Mouse (Mus musculus): ENCODE results near the gene Pitpnb.

The Pitpnb gene

DNA sequence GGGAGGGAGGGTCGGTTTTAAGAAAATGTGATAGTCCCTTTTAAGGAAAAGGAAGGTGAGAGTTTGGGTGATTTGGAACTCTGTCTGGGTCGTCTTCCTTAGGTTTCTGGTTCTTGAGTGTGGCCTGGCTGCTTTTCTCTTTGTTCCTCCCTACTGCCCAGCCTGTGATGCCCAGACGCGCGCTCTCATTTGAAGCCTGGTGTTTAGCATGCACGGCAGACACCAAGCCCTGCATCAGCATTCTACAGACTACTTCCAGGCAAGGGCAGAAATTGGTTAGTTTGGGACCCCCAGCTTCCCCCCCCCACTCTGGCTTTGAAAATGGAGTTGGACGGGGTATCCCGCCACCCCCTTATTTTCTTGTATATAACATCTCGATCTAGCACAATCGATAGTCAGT lies 92.4 kb downstream of the Pitpnb start:
- no peak for DNase-seq

DNA sequence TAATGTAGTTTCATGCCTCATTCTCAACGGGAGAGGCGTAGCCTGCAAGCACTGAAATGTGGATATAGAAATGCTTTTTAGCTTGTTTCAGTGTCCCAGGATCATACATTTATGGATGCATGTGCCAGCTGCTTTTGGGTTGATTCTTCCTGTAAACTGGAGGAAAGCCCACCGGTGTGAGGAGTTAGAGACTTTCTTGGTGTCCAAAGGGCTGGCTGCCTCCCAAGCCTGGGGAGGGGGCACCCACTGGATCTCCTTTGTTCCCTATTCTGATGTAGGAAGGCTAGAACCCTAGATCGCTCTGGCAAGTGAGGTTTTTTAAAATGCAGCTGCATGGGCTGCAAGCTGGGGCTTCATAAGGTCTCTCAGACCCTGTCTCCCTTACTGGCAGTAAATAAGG lies 93.1 kb downstream of the Pitpnb start:
- no peak for DNase-seq

DNA sequence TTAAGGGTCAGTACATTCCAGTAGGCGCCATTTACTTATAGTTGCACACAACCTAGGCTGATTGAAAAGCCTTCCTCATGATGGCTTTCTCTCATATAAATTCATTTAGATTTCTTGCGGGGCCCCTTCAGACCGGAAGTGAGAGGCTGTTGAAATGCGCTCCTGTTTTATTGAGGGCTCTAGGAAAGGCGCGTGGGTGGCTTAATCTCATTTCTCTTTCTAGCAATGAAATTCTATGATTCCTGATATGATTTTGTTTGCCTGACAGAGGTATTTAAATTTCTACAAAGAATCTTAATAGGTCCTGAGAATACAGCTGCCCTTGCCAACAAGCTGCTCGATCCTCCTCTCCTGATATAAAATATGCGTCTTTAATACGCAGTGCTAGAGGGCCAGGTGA lies 95.2 kb downstream of the Pitpnb start:
- DNase-seq: no peak

DNA sequence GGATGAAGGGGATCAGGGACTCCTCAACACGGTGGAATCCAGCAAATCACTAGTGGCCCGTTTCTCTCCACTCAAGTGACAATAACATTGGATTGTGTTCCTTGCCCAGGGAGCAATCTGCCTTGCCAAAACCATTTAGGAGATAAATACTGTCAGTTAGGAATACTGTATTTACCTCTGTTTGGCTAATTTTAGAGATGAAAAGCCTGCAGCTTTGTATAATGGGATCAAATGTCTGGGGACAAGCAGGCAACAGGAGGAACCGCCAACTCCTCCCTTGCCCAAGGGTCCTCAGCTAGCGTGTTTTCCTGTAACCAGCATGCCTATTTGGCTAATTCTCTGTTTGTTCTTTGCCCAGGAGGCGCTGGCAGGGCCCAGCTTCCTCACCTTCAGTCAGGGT lies 95.7 kb downstream of the Pitpnb start:
- DNase-seq: no peak

DNA sequence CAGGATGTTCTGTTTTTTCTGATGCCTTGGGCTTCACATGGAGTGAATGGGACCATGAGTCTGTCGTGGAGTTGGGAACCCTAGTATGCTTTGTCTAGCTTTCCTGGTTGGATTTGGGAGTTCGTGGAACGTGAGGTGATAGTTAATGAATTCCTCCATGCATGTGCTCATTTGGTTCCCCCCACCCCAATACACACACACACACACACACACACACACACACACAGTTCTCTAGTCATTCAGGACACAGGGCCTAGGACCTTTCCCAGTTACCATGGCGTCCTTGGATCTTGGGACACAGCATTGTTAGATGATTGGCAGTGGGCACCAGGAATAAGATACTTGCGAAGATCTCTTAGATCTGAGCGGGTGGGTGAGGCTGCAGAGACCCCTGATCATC lies 98.3 kb downstream of the Pitpnb start:
- no peak for DNase-seq

DNA sequence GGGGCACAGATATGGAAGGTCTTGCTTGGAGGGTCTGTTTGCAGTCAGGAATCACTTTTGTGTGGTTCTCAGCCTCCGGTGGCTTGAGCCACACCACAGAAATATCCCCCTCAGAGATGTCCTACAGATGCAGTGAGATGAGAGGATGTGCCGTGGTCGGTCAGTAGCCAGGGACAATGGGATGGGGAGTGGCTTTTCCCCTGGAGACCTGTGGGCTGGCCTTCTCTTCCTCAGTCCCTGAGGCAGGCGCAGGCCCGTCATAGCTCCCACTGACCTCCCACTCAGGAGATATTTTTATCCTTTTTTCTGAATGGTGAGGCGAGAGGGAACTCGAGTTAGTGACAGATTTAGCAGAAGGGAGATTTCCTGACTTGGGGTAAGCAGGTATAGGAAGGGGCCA lies 99.2 kb downstream of the Pitpnb start:
- no peak for DNase-seq

DNA sequence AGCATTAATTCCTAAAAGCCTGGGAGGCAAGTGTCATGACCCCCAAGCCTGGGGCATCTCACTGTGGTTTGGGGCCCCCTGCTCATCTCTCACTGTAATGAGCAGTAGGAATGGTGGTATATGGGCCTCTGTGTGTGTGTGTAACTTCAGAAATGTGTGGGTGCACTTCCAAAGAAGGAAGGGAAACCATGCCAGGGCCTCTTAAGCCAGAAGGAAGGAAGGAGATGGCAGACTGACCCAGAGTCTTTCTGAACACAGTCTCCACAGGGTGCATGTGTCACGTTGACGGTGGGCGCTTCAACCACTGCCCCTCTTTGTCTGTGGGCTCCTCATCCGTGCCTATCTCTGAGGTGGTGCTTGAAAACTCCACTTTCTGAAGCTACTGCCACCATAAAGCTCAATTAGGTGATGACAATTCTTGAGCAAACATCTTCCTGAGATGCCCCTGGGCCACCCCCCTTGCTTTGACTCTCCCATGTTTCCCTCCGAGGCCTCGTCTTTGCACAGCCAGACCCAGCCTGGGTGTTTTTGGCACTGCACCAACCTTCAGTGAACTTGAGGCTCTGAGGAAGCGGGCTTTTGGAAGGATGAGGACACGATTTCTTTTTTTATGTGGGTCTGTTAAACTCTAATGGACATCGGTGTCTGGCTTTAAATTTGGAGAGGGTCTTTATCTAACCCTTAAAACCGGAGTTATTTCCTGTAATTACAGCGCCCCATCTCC lies 100.6 kb downstream of the Pitpnb start:
- DNase-seq: peak in 1 of 2 experiments; percentile 38

DNA sequence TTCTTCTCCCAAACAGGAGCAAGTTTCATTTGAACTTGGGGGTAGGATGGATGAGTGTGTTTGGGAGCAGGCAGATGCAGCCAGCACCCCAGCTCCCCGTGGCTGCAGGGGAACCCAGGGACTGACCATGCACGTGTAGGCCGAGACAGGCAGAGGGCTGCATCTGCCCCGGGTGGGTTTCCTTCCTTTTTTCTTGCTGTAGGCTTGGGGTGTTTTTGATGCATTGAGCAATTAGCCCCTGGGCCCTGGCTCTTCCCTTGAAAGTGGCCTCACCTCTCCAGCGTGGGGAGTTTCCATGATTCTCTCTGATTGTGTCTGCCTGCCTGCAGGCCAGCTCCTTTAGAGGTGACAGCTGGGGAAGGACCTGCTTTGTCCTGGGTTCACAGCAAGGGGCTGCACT lies 102.3 kb downstream of the Pitpnb start:
- no peak for DNase-seq

DNA sequence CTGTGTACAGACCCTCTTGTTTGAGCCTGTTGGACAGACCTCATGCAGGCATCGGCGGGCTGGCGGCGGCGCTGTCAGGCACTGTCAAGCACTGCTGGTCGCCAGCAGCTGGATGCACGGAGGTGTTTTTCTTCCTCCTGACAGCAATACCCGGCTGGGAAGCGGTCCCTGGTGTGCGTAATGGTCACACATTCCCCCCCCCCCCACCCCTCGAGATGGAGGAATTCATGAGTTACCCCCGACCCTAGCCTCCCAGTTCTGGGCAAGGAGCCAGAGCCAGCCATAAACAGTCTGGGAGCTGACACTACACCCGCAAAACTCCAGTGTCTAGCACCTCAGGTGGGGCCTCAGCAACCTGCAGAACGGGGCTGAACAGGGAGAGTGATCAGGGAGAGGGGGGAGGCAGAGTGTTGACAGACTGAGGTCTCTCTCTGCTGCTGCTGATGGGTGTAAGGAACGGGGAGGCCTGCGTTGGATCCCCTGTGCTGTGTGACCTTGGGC lies 103.8 kb downstream of the Pitpnb start:
- DNase-seq: peak; percentile 32 to 51

DNA sequence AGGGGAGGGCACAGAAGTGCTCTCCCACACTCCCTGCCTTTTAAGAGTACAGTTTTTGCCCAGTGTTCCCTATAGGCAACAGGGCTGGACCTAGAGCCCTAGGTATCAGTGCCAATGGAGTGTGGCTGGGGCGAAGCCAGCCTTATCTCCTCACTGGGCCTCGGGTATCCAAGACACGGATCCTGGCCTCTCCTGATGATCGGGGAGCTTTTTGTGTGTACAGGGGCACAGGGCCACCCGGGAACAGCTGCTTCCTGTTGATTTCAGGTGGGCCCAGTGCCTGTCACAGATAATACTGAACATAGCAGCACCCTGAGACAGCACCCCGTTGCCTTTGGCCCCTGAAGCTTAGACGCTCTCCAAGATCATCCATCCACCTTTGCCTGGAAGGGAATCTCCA lies 105.7 kb downstream of the Pitpnb start:
- DNase-seq: no peak

DNA sequence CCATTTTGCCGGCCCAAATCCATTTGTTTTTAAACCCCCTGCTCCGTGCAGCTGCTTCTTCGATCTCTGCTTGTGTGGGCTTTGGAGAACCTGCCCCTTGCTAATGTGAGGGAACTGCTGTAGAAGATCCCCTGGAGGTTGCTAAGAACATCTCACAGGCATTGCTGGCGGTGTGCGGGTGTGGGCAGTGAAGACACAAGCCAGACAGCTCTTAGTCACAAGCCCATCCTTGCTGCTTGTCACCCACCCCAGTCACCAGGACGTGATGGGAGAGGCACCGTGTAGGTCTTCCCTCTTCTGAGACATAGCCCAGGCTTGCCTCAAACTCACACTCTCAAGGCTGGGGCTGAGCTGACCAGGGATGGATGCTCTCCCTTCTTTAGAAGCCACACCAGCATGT lies 106.6 kb downstream of the Pitpnb start:
- DNase-seq: no peak
